Mouse (Mus musculus): ENCODE measurements around the gene Ncor1. TPM values are rescaled to one million over a fixed set of nuclear protein-coding genes. Genes with fewer than 3 reads are reported as not detected.
"Not testable (repeated sequence)": the region's sequence is repeated elsewhere in the genome, so short reads cannot be mapped to it uniquely, and the experiment has no call there.

Ncor1 gene
- polyA plus RNA-seq, 1 experiment from 2014 or later = 149 TPM

DNA sequence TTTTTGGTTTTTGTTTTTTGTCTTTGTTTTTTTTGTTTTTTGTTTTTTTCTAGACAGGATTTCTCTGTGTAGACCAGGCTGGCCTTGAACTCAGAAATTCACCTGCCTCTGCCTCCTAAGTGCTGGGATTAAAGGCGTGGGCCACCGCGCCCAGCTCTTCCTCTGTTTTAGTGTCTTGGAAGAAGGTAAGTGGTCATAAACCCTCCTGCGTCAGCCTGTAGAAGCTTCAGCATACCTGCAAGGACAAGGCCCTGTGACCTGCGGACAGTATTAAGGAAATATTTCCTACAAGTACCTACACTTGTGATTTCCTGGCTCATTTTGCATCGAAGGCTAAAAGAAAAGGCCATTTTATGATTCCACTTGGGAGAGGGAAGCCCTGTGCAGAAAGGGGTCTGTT, 35.4 kb upstream of the Ncor1 start:
- no peaks in the 10 kb centered on the region for H3K9me3 ChIP-seq (replicated peaks; ENCODE audit: control insufficient read depth, low read length)
- H3K4me3 ChIP-seq (ENCODE audit: low read depth, low read length) = no peak overlapping the region
- H3K4me2 ChIP-seq = no peak overlapping the region
- H3K27me3 ChIP-seq (ENCODE audit: control insufficient read depth, insufficient read depth, low read length) = no peaks in the 10 kb centered on the region
- 92% methylated on average over 6 of the region's 6 CpGs for WGBS (ENCODE audit: insufficient replicate concordance)
- no peak overlapping the region for H3K9ac ChIP-seq (ENCODE audit: low read depth, low read length)
- no peak for ATAC-seq (replicated peaks; ENCODE audit: insufficient number of reproducible peaks, low FRiP score, low TSS enrichment)
- H3K4me1 ChIP-seq (ENCODE audit: control insufficient read depth, insufficient read depth, low read length) = peaks cover 14% of the 10 kb centered on the region
- H3K36me3 ChIP-seq (ENCODE audit: control insufficient read depth, insufficient read depth, low read length) = no peaks in the 10 kb centered on the region
- no peak overlapping the region for H3K27ac ChIP-seq (ENCODE audit: low read depth, low read length)

DNA sequence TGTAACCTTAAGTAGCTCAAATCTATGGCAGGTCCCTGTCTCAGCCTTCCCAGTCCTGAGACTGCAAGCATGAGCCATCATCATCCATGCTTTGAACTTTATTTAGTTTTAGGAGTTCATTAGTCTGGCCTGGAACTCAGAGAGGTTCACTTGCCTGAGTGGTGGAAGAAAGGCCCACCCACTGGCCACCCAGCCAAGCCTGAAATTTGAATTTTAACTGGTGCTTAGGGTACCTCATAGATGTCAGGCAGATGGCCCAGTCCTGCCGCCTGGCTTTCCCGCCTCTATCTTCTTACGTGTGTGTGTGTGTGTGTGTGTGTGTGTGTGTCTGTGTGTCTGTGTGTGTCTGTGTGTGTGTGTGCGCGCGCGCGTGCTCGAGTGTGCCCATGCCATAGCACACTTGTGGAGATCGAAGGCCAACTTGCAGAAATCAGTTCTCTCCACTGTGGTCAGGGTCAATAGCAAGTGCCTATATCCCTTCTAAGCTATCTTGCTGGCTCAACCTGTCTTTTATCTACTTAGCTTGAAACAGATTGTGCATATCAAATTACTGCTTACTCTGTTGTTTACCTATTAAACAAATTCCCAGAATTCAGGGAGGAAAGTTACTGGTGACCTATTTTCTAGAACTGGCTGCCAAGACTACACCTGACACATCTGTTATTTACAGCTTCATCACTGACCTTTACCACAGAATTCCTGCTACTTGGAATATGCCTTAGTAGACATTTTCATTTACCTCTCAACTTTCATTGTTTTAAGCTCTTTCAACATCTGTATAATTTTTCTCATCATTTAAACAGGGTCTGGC, 29.4 kb upstream of the Ncor1 start:
- Histone ChIP-seq H3K4me1 (ENCODE audit: control insufficient read depth, insufficient read depth, low read length) (no peaks in the 10 kb centered on the region), H3K4me3 (ENCODE audit: low read depth, low read length) (no peak overlapping the region), H3K36me3 (ENCODE audit: control insufficient read depth, insufficient read depth, low read length) (no peaks in the 10 kb centered on the region), H3K9me3 (replicated peaks; ENCODE audit: control insufficient read depth, low read length) (no peaks in the 10 kb centered on the region), H3K4me2 (no peak overlapping the region), H3K27ac (ENCODE audit: low read depth, low read length) (no peak overlapping the region), H3K27me3 (ENCODE audit: control insufficient read depth, insufficient read depth, low read length) (no peaks in the 10 kb centered on the region), H3K9ac (ENCODE audit: low read depth, low read length) (no peak overlapping the region)
- ATAC-seq (replicated peaks; ENCODE audit: insufficient number of reproducible peaks, low FRiP score, low TSS enrichment) = no peak
- WGBS (ENCODE audit: insufficient replicate concordance) = 91% methylated on average over 10 of the region's 10 CpGs

DNA sequence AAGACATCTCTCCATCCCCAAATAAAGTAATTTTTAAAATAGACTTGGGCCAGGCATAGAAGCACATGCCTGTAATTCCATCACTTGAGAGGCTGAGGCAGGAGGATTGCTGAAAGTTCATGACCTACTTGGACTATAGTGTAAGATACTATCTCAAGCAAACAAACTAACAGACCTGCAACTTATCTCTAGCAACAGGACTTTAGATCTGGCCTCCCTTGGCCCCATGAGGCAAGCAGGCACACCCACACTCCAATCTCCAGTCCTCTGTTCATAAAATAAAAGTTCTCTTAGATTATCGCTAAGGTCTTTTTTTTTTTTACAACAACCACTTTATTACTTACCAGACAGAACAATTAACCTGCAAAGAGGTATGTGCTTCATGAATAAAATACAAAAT, 28.6 kb upstream of the Ncor1 start:
- Histone ChIP-seq H3K4me3 (ENCODE audit: low read depth, low read length) (no peak overlapping the region), H3K9me3 (replicated peaks; ENCODE audit: control insufficient read depth, low read length) (no peaks in the 10 kb centered on the region), H3K9ac (ENCODE audit: low read depth, low read length) (no peak overlapping the region), H3K4me1 (ENCODE audit: control insufficient read depth, insufficient read depth, low read length) (no peaks in the 10 kb centered on the region), H3K36me3 (ENCODE audit: control insufficient read depth, insufficient read depth, low read length) (no peaks in the 10 kb centered on the region), H3K27me3 (ENCODE audit: control insufficient read depth, insufficient read depth, low read length) (no peaks in the 10 kb centered on the region), H3K4me2 (no peak overlapping the region), H3K27ac (ENCODE audit: low read depth, low read length) (no peak overlapping the region)
- no peak for ATAC-seq (replicated peaks; ENCODE audit: insufficient number of reproducible peaks, low FRiP score, low TSS enrichment)
- 88% methylated on average over 1 of the region's 1 CpGs for WGBS (ENCODE audit: insufficient replicate concordance)

DNA sequence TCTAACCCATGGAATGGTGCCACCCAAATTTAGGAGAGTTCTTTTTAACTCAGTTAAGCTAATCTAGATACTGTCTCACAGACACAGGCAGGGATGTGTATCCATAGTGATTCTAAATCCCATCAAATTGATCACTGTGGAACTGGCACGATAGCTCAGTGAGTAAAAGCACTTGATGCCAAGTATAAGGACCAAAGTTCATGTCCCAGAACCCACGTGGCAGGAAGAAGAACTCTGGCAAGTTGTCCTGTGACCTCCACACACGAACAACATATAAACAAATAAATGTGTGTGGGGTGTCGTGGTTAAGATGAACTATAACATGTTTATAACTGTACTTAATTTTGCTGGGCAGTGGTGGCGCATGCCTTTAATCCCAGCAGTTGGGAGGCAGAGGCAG, 21.2 kb upstream of the Ncor1 start:
- Histone ChIP-seq H3K36me3 (ENCODE audit: control insufficient read depth, insufficient read depth, low read length) (no peaks in the 10 kb centered on the region), H3K27ac (ENCODE audit: low read depth, low read length) (no peak overlapping the region), H3K27me3 (ENCODE audit: control insufficient read depth, insufficient read depth, low read length) (no peaks in the 10 kb centered on the region), H3K9ac (ENCODE audit: low read depth, low read length) (no peak overlapping the region), H3K4me3 (ENCODE audit: low read depth, low read length) (no peak overlapping the region), H3K4me2 (no peak overlapping the region), H3K9me3 (replicated peaks; ENCODE audit: control insufficient read depth, low read length) (no peaks in the 10 kb centered on the region), H3K4me1 (ENCODE audit: control insufficient read depth, insufficient read depth, low read length) (0 out of 2 replicates have a peak, but pooled peaks cover 3% of the 10 kb centered on the region)
- ATAC-seq (replicated peaks; ENCODE audit: insufficient number of reproducible peaks, low FRiP score, low TSS enrichment) = no peak
- 85% methylated on average over 5 of the region's 5 CpGs for WGBS (ENCODE audit: insufficient replicate concordance)

DNA sequence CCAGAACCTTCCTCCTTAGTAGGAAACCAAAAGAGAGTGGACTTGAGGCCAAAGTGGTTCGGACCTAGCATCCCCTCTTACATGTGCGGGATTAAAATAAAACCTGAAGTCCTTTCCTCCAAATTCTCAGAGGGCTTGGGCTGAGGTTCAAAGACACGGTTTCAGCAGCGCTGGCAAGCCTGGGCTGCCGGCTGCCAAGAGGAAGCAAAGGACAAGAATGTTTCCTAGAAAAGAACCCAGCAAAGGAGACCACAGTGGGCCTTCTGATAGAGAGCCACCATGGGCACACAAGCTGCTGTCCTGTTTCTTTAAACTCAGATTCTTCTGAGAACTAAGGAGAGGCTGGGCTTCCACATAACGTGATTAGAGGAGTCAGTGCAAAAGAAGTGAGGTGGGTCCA, 20.6 kb upstream of the Ncor1 start:
- H3K27ac ChIP-seq (ENCODE audit: low read depth, low read length) = no peak overlapping the region
- H3K4me3 ChIP-seq (ENCODE audit: low read depth, low read length) = no peak overlapping the region
- H3K9ac ChIP-seq (ENCODE audit: low read depth, low read length) = no peak overlapping the region
- H3K27me3 ChIP-seq (ENCODE audit: control insufficient read depth, insufficient read depth, low read length) = no peaks in the 10 kb centered on the region
- H3K9me3 ChIP-seq (replicated peaks; ENCODE audit: control insufficient read depth, low read length) = no peaks in the 10 kb centered on the region
- H3K4me2 ChIP-seq = no peak overlapping the region
- no peak for ATAC-seq (replicated peaks; ENCODE audit: insufficient number of reproducible peaks, low FRiP score, low TSS enrichment)
- H3K4me1 ChIP-seq (ENCODE audit: control insufficient read depth, insufficient read depth, low read length) = 0 out of 2 replicates have a peak, but pooled peaks cover 3% of the 10 kb centered on the region
- 60% methylated on average over 6 of the region's 6 CpGs for WGBS (ENCODE audit: insufficient replicate concordance)
- H3K36me3 ChIP-seq (ENCODE audit: control insufficient read depth, insufficient read depth, low read length) = no peaks in the 10 kb centered on the region

DNA sequence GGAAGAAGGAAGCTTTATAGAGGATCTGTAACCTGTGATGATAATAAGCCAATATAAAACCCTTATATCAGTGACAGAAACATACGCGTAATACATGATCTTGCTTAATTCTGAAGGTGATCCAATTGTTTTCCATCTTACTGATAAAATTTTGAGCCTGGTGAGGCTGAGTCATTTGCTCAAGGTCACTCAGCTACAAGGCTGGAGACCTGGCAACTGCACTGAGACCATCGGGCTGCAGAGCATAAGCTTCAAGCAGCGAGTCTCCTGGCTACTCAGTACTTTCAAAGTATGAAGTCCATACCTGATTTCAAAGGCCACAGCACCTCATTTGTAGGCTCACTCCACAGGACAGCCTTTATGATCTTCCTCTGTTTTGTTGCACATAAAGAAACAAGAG, 17.8 kb upstream of the Ncor1 start:
- H3K27ac ChIP-seq (ENCODE audit: low read depth, low read length) = no peak overlapping the region
- no peaks in the 10 kb centered on the region for H3K9me3 ChIP-seq (replicated peaks; ENCODE audit: control insufficient read depth, low read length)
- H3K4me1 ChIP-seq (ENCODE audit: control insufficient read depth, insufficient read depth, low read length) = 0 out of 2 replicates have a peak, but pooled peaks cover 3% of the 10 kb centered on the region
- ATAC-seq (replicated peaks; ENCODE audit: insufficient number of reproducible peaks, low FRiP score, low TSS enrichment) = no peak
- H3K36me3 ChIP-seq (ENCODE audit: control insufficient read depth, insufficient read depth, low read length) = no peaks in the 10 kb centered on the region
- 83% methylated on average over 4 of the region's 4 CpGs for WGBS (ENCODE audit: insufficient replicate concordance)
- no peak overlapping the region for H3K4me2 ChIP-seq
- H3K4me3 ChIP-seq (ENCODE audit: low read depth, low read length) = no peak overlapping the region
- no peaks in the 10 kb centered on the region for H3K27me3 ChIP-seq (ENCODE audit: control insufficient read depth, insufficient read depth, low read length)
- H3K9ac ChIP-seq (ENCODE audit: low read depth, low read length) = no peak overlapping the region

DNA sequence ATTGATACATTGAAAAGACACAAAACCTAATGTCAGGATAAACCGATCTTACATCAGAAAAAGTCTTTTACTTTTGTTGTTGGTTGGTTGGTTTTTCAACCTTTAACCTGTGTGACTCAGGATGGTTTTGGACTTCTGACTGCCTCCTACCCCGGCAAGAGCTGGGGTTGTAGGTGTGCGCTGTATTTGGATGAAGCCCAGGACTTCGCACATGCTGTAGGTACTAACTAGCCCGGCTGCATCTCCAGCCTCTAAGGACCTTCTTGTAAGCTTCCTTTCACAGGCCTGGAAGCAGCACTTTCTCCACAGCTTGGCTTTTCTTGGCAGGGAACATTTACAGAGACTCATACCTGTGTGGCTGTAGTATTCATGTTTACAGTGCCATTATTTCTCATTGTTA, 15.2 kb upstream of the Ncor1 start:
- H3K27me3 ChIP-seq (ENCODE audit: control insufficient read depth, insufficient read depth, low read length) = no peaks in the 10 kb centered on the region
- H3K9me3 ChIP-seq (replicated peaks; ENCODE audit: control insufficient read depth, low read length) = no peaks in the 10 kb centered on the region
- H3K4me2 ChIP-seq = no peak overlapping the region
- H3K4me1 ChIP-seq (ENCODE audit: control insufficient read depth, insufficient read depth, low read length) = 0 out of 2 replicates have a peak, but pooled peaks cover under 1% of the 10 kb centered on the region
- H3K36me3 ChIP-seq (ENCODE audit: control insufficient read depth, insufficient read depth, low read length) = no peaks in the 10 kb centered on the region
- WGBS (ENCODE audit: insufficient replicate concordance) = 92% methylated on average over 5 of the region's 5 CpGs
- H3K27ac ChIP-seq (ENCODE audit: low read depth, low read length) = no peak overlapping the region
- ATAC-seq (replicated peaks; ENCODE audit: insufficient number of reproducible peaks, low FRiP score, low TSS enrichment) = no peak
- H3K4me3 ChIP-seq (ENCODE audit: low read depth, low read length) = no peak overlapping the region
- H3K9ac ChIP-seq (ENCODE audit: low read depth, low read length) = no peak overlapping the region

DNA sequence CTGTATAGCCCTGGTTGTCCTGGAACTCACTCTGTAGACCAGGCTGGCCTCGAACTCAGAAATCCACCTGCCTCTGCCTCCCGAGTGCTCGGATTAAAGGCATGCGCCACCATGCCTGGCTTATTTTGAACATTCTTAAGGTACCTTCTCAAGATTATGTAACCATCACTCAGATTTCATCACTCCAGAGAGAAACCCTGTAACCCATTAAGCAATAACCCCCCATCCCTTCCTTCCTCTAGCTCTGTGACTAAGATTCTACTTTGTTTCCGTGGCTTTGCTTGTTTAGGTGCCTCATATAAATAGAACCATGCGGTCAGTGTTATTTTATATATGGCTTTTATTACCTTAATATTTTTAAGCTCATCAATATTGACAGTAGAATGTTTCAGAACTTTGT, 12.1 kb upstream of the Ncor1 start:
- H3K4me2 ChIP-seq = no peak overlapping the region
- H3K36me3 ChIP-seq (ENCODE audit: control insufficient read depth, insufficient read depth, low read length) = no peaks in the 10 kb centered on the region
- no peak overlapping the region for H3K4me3 ChIP-seq (ENCODE audit: low read depth, low read length)
- peaks cover 10% of the 10 kb centered on the region; the same call in 1 of the 2 replicates for H3K4me1 ChIP-seq (ENCODE audit: control insufficient read depth, insufficient read depth, low read length)
- ATAC-seq (replicated peaks; ENCODE audit: insufficient number of reproducible peaks, low FRiP score, low TSS enrichment) = no peak
- no peaks in the 10 kb centered on the region for H3K9me3 ChIP-seq (replicated peaks; ENCODE audit: control insufficient read depth, low read length)
- WGBS (ENCODE audit: insufficient replicate concordance) = 89% methylated on average over 6 of the region's 6 CpGs
- no peak overlapping the region for H3K9ac ChIP-seq (ENCODE audit: low read depth, low read length)
- H3K27ac ChIP-seq (ENCODE audit: low read depth, low read length) = no peak overlapping the region
- H3K27me3 ChIP-seq (ENCODE audit: control insufficient read depth, insufficient read depth, low read length) = no peaks in the 10 kb centered on the region

DNA sequence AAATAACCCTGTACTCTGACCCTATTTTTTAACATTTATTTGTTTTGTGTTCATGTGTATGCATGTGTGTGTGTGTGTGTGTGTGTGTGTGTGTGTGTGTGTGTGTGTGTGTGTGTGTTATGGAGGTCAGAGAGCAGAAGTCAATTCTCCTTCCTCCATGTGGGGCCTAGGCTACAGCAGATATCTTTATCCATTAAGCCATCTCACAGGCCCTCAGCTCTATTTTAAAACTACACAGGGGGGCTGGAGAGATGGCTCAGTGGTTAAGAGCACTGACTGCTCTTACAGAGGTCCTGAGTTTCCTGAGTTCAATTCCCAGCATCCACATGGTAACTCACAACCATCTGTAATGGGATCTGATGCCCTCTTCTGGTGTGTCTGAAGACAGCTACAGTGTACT, 8.9 kb upstream of the Ncor1 start:
- ATAC-seq (replicated peaks; ENCODE audit: insufficient number of reproducible peaks, low FRiP score, low TSS enrichment) = not testable (repeated sequence)

More for the DNA sequence above, 8.9 kb upstream of the Ncor1 start:
- H3K9me3 ChIP-seq (replicated peaks; ENCODE audit: control insufficient read depth, low read length); H3K36me3 ChIP-seq (ENCODE audit: control insufficient read depth, insufficient read depth, low read length); H3K9ac ChIP-seq (ENCODE audit: low read depth, low read length); H3K4me2 ChIP-seq; H3K27me3 ChIP-seq (ENCODE audit: control insufficient read depth, insufficient read depth, low read length); H3K4me3 ChIP-seq (ENCODE audit: low read depth, low read length); H3K27ac ChIP-seq (ENCODE audit: low read depth, low read length): not testable (repeated sequence)
- peaks cover 20% of the 10 kb centered on the region for H3K4me1 ChIP-seq (ENCODE audit: control insufficient read depth, insufficient read depth, low read length)

All from heart, embryonic 11.5 days (tissue).